Comparison of ENCODE assay signal across 1 mouse cellular context in the genomic region with DNA sequence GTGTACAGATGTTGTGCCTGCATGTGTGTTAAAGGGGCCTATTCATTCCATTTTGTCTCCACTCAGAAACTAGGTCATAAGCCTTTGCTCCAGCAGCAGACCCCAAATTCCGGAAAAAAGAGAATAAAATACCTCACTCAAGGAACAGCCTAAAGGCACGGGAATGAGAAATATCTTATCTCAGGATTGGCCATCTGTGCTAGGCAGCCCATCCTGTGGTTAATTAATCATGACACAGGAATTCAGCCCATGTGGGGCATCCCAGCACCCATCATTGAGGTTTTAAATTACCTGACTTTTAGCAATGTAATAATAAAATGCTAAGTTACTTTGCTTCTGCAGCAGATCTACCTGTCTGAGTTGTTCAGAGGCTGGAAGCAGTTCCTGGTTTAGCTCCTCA.
A peak's percentile ranks its signal among the peaks of the same experiment; 100 is the strongest.
TF ChIP-seq lines count a peak whose summit lies in the region.

No protein-coding gene starts in this region.

TF ChIP-seq in MEL, 35 proteins besides CTCF, POLR2A, EP300 and RAD21 (continued from another document):
- TF ChIP-seq GATA1 (IDR thresholded peaks at IDR 0.05; ENCODE audit: low read depth, low read length) (peak; percentile 42), CHD2 (IDR thresholded peaks at IDR 0.05; ENCODE audit: low read length) (no peak), MAFK (IDR thresholded peaks at IDR 0.05; ENCODE audit: borderline replicate concordance, low read depth, low read length) (no peak), CHD1 (IDR thresholded peaks at IDR 0.05; ENCODE audit: low read depth, low read length) (no peak), MYC (IDR thresholded peaks at IDR 0.05; ENCODE audit: low read depth, low read length) (no peak), MEF2A (IDR thresholded peaks at IDR 0.05; ENCODE audit: extremely low read depth, insufficient replicate concordance, low read depth, low read length, poor library complexity, severe bottlenecking) (no peak), RCOR1 (IDR thresholded peaks at IDR 0.05; ENCODE audit: low read depth, low read length) (no peak), ELF1 (IDR thresholded peaks at IDR 0.05; ENCODE audit: low read depth, low read length) (no peak), BHLHE40 (IDR thresholded peaks at IDR 0.05; ENCODE audit: borderline replicate concordance, low read depth, low read length) (no peak; the same call in 1 of the 2 replicates), MAZ (IDR thresholded peaks at IDR 0.05; ENCODE audit: low read depth, low read length) (no peak)
